Mouse (Mus musculus) frontal cortex, postnatal 25 days (tissue): Measurements from ENCODE around the gene Apex2.
A peak's percentile ranks its signal among the peaks of the same experiment; 100 is the strongest.

Source experiments
- DNase-seq, 2 experiments: peaks; one replicate each; pipeline ENCODE4 v3.0.0; 2022; ENCODE audit warnings: low spot score in 2 of 2

Apex2 gene

DNA sequence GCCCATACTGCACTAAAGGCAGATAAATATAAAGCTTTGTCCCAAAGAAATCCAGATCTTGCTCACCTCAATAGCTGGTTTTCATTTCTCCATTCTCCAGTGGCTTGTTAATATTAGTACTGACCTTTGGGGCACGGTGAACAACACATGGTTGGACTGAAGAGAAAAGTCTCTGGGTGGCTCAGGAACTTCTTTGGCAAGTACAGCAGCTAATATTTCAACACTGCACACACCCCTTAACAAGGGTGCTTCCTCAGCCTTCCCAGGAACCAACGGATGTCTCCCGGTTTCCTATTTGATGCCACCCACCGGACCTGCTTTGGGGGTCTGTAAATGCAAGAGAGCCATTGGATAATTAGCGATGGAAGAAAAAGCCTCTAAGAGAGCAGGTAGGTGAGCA is at the start of gene Apex2:
Gene Apex2 (minus strand): TSS at position 173 of the 400 bp plus-strand sequence.
- no peak for DNase-seq

DNA sequence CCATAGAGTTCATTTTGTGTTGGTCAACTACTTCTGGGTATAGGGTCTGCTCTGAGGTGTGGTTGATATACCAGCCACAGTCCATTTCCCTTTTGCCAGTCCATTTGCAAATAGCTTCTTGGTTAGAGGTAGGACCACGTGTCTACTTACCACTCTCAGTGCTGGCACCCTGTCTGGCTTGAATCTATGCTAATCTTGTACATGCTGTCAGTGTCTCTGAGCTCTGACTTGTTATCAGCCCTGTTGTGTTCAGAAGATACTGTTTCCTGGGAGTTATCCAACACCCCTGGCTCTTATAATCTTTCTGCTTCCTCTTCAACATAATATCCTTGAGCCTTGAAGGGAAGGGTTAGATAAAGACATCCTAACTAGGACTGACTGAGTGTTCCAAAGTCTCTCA is 46.8 kb upstream of the Apex2 start:
- no peak for DNase-seq

DNA sequence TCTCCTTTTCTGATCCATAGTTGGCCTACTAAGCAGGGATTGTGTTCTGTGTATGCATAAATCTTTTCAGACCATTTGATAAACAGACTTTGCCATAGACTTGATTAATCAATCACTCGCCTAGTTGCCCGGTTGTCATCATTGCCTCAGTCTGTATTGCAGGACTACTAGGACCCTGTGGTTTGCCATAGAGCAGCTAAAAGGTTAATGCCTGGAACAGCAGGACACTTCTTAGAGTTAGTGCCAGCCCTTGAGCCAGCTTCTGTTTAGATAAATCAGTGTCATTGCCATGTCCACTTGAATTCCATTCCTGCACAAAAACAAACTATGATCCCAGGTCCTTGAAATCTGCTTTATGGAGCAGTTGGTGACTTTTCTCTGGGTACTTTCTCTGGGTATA is 9.2 kb upstream of the Apex2 start:
- no peak for DNase-seq

DNA sequence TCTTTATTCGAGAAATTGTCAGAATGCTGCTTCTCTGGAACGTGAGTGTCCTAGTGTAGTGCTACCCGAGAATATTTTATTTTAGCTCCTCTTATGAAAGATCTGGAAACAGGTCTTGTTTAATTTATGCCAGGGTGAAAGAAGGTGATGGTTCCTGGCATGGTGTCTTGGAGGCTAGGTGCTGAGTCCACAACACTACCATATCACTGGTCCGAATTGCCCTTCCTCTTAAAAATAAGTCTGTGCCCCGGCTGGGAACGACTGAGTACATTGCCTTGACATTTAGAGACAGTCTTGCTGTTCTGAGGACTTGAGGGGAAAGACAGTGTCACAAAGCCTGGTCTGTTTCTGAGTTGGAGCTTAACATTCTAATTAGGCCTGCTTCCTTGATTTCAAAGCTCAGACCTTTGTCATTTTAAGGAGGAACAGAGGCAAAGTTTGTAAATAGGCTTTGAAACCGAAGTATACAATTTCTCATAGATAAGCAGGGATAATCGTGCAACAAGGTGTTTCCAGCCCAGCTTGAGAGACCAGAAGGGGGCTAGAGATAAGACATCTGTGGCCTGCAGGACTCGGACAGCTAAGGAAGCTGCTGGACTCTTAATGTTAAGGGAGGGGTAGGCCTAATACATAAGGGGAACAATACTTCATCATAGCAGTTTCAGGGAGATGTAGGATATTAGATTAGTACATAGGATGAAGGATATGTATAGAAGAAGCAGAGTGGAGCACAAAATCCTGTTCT is 5.5 kb upstream of the Apex2 start:
- no peak for DNase-seq

DNA sequence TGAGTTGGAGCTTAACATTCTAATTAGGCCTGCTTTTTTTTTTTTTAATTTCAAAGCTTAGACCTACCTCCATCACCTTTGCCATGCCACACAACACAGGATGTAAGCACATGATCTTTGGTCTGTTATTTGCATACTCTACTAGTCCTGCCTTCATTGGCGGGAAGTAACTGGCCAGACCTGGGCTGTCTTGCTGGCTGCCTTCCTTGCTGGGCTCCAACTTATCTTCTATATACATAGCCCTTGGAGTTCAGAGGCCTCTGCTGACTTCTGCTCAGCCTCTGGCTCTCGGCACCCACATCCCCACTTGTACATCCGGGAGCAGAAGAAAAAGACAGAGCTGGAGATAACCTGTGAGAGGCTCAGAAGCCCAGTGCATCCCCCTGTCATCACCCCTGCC is 4.5 kb upstream of the Apex2 start:
- DNase-seq: no peak

DNA sequence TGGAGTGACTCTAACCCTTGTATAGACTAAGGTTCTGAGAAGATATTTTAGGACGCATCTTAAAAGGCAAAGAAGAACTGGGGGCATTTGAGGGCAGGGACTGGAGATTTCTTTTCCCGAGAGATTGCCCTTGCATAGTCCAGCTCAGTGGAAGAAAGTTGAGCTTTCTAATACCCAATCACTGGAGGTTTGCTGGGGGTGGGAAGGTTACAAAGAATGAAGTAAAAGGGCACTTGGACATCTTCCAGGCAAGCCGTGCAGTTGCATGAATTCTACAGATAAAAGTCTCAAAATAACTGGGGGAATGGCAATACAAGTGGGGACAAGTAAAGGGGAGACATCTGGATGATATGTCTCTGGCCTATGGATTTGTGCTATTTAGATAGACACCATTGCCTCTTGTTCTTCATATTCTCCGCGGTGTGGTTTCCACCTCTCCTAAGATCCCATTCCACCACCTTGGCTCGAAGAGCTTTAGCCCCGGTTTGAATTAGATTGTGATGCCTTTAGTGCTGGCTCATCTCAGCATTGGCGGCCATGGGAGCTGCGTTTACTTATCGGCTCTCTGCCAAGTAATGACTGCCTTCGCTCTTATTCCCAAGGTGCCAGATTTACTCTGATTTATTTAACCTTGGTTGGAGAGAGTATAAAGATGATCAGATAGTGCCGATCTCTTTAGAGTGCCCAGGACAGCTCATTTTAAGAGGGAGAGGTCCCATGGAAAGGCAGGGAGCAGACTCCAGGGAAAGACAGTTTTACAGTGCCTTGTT is 3.8 kb upstream of the Apex2 start:
- no peak for DNase-seq

DNA sequence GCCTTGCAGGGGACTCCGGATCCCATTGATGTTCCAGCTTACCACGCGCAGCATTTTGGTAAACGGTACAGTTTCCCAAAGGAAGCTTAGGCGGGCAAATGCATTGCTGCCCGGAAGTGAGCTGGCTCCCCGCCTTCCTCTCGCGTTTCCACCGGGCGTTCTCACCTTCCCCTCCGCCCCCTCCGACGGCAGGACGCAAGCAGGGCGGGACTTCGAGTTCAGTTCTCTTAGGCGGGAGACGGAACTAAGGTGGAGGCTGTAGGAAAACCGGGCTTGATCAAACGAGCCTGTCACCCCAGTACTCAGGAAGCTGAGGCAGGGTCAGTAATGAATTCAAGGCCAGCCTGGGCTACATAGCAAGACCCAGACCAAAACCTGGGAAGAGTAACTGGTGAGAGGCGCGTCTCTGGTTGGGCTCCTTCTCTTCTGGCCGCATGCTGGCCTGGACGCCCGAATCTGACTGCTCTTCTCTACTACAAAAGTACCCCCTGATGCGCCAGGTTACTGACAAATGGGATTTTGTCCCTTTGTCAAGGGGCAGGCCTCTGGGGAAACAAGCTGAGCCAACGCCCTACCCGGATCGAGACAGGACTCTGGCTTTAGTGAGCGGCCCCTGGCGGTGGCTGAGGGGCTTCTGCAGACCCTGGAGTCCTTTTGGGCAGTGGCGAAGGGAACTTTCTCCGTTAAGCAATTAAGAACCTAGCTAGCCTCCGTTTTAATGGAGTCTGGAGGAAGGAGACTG is 1.5 kb downstream of the Apex2 start, which contains the start of gene Pfkfb1:
Gene Pfkfb1 (plus strand): TSS at position 207 of the 742 bp plus-strand sequence.
- DNase-seq: peak; percentile 25 to 48

DNA sequence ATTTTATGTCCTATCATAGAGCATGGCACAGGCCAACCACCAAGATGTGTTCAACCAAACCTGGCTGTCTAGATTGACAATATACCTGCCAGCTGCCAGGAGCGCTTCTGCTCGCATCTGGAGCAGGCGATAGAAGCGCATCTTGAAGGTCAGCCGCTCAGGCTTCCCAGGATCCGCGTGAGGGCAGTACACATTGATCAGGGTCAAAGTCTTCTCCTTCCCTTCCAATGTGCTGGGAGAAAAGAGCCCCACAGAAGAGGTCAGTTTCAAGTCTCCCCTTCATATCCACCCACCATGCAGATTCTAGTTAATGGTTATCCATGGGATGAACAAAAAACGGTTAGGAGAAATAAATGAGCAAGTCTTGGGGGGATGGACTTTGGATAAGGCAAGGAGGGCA is 4.6 kb downstream of the Apex2 start:
- no peak for DNase-seq

DNA sequence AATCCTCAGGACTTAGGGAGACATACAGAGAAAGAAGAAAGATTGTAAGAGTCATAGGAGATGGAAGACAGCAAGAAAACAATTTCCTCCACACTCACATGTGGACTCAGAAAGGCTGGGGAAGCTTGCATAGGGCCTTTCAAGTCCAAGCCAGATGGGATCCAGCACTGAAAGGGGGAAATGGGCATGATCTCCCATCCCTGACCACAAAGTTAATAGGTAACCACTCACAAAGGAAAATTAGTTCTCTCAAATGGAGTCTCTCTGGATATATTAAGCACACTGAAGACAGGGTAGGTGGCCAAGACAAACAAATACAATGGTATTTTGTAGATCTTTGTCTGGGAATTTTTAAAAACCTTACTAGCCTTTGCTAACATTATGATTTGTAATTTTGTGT is 7.7 kb downstream of the Apex2 start:
- no peak for DNase-seq

DNA sequence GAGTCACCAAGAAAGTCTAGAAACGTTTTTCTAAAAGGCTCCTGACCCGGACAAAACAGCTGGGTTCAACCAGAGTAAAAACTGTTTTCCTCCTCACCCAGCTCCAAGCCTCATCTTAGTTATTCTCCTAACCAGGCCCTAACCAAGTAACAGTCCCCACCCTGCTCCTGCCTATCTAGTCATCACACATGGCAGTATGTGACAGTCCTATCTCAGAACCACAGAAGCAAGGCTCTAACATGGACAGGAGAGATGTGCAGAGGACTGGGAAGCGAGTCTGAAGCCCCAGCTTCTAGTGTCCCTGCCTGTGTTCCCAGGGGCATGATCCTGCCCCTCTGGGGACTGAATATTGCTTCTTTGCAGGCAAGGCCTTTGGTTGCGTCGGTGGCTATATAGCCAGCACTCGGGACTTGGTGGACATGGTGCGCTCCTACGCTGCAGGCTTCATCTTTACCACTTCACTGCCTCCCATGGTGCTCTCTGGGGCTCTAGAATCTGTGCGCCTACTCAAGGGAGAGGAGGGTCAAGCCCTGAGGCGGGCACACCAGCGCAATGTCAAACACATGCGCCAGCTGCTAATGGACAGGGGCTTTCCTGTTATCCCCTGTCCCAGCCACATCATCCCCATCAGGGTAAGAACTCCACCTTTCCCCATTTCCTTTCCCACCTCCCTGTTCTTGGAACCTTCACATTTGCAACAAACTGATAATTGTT is 24.9 kb downstream of the Apex2 start:
- no peak for DNase-seq

DNA sequence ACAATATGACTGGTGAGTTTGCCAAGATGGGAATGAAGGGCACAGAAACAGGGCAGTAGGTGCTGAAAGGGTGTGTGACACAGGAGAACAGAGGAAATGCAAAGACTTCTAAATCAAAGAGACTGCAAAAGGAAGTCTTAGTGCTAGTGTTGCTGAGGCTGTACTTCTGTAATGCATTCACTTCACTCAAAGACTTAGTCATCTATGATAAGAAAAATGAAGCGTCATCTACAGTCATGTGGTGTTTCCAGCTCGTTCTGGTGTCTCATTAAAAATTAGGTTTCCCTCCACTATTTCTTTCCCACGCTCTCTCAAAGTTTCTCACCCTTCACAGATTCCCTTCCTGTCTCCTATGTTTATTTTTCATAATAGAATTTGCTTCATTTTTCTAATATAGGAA is 35.6 kb downstream of the Apex2 start:
- no peak for DNase-seq

DNA sequence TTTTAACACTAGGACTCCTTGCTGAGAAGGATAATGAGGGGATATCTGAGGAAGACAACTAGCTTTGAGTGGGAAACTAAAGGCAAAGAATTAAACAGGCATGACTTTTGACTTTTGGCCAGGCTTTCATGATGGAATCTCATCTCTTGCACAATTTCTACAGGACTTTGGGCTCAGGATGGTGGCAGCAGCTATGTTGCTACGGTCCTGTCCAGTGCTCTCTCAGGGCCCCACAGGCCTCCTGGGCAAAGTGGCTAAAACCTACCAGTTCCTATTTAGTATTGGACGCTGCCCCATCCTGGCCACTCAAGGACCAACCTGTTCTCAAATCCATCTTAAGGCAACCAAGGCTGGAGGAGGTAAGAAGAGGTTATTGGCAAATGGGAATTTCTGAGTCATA is 37.7 kb downstream of the Apex2 start:
- DNase-seq: no peak

DNA sequence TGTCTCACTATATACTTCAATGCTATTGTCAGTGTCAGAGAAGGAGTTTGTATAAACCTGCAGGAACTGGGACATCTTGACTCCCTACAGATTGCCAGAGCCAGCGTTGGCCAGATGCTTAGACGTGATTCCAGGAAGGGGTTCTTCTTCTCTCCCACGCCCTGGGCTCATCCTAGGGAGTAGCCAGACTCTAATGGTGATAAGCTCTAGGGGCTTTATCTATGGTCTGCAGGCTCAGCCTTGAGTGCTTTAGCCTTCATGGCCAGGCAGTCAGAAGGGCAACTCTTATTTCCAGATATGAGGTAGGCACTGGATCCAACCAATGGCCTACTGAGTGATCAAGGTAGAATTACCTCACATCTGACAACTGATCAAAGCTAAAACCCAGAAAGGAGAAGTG is 40.0 kb downstream of the Apex2 start:
- no peak for DNase-seq

DNA sequence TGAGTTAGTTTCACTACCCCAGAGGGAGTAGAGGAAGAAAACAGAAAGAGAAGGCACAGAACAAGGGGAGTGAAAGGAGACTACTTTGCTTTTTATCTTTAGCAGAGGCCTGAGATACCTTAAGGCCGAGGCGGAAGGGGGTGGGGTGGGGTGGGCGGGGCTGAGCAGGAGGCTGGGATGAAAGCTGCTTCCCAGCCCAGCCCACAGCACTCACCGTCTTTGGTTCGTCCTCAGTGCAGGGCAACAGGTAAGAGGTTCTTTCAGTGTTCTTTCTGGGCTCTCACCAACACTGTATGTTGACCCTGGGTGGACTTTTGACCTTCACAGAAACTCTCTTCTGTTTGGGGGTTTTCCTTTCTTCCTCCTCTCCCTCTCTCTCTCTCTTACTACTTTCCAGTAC is 42.4 kb downstream of the Apex2 start, which contains the start of gene Alas2:
Gene Alas2 (plus strand): TSS at position 137 of the 400 bp plus-strand sequence.
- DNase-seq: no peak

DNA sequence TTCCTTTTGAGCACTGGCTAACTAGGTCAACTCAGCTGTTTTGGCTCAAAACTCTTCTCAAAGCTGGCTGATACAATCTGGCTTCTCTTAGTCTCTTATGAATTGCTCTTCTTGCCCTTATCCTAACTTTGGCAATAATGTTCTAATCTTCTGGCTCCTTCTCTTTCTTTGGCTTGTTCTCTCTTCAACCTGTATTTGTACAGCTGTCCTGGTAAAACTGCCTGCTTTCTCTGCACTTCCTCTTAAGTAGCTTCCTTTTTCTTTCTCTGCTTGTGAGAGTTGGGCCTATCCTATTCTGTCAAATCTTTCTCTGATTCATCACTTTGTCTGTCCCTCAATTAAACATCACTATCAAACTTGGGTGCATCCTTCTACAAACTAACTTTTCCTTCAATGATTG is 48.0 kb downstream of the Apex2 start:
- no peak for DNase-seq

DNA sequence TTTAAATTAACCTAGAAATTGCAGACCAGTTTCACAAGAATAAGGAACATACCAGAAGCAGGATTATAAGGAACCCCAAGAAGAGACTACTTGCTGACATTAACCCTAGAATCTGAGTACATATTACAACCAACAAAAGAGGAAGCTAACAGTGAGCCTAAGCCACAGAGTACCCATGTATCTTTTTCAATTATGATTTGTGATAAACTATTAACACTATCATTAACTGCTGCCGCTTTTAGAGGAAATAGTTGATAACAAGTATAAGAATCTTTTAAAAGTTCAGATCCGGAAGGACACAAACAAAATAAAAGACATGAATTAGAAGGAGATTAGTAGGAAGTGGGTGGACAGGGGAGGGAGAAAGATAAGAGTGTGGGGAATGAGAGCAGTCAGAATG is 49.6 kb downstream of the Apex2 start:
- DNase-seq: no peak

DNA sequence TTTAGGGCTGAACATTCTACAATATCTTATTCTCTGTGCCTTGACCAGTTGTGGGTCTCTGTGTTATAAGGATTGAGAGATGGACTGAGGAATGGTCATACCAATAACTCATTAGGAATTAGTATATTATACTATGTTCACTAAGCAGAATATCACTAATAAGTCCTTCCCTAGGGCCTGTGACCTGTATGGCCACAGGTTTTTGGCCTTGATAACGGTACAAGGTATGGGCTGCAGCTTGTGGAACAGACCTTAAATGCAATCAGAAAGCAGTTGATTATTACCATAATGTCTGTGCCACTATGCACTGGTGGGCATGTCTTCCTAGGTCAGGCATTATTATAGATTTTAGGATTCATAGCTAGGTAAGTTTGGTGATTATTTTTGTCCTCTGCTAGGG is 73.2 kb downstream of the Apex2 start:
- no peak for DNase-seq

DNA sequence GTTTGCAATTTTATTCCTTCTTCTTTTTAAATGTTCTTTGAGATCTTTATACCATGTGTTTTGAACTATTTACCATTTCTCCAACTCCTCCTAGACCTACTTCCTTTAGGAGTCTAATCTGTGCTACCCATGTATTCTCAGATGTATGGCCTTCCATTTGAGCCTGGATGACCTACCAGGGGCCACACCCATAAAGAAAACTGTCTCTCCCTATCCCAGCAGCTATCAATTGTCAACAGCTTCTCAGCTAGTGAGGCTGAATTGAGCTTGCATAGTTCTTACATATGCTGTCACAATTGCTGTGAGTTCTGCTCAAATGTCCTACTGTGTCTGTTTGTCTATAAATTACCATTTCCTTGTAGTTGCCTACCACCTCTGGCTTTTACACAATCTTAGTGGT is 73.7 kb downstream of the Apex2 start:
- no peak for DNase-seq

DNA sequence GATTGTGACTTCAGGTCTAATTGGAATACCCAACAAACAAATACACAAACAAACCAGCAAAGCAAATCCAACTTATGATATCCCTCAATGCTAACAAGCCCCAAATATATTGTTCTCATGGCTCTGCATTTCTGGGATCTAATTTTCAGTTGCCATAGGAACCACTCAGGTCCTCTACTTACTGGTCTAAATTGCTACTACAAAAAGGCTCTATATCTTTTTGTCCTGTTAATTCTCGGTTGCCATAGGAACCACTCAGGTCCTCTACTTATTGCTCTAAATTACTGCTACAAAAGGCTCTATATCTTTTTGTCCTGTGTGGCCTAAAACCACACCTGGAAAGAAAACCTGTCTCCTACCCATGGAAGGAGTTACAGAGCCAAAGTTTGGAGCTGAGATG is 75.5 kb downstream of the Apex2 start:
- no peak for DNase-seq

DNA sequence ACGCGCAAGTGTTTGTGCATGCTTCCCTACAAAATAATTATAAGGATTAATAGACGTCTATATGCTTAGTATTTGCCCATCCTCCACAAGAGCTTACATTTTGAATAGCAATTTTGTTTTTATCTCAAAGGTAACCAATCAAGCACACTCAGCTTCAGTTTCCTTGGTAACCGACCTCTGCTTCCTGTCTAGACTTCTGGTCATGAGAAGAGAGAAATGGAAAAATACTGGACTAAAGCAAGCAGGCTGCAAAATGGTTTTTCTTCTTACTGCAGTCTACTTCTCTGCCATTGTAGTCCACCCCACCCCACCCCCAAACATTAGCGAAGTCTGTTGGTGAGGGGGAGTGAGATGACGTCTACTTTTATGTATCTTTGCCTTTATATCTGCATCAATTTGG is 78.4 kb downstream of the Apex2 start:
- DNase-seq: no peak

DNA sequence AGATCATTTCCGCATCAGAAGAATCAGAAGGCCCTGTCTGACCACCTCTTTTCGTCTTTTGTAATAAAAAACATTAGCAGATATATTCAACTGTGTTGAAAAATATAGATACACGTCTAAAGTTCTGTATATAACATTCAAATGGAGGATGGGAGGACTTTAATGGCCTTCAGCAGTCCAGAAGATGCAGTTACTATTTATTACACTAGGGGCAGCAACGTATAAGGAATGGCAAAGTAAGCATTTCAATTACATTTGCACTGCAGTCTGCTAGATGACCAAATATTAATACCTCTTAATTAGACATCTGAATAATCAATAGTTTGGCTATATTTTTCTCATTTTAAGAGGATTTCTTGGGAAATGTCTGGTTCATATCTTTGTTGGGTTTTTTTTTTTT is 79.0 kb downstream of the Apex2 start:
- no peak for DNase-seq

DNA sequence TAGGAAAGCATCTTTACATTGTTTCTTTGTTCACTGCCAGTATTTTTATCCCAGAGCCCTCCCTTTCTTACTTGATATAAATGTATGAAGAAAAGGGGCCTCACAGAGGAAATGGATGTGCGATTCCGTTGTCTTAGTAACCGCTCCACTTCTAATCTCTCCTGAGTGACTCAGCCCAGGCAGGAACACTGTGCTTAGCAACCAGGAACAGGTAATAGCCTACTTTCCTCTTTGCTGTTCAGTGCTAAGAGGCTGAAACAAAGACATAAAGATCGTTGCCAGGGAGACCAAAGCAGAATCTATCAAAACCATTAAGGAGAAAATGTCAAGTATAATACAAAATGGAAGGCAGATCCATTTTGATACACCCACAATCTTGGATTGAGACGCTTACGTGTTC is 81.0 kb downstream of the Apex2 start:
- DNase-seq: no peak
